Mouse (Mus musculus) skeletal muscle tissue, adult 2 months (tissue): ENCODE results near the gene Tnnt3.

Source experiments
- DNase-seq: peaks from one replicate; pipeline ENCODE4 v3.0.0-alpha.2; 2012; ENCODE audit warnings: low read depth, low spot score

Tnnt3 gene

GRCm38 (mm10) chr7:142506501-142506900 lies 7.9 kb downstream of the Tnnt3 start:
- DNase-seq, result no peak

- no peak for DNase-seq
These were observed 8.8 kb downstream of the Tnnt3 start for GRCm38 (mm10) chr7:142507453-142507852.

- DNase-seq, result no peak
These were observed 10.9 kb downstream of the Tnnt3 start for GRCm38 (mm10) chr7:142509518-142509917.

- no peak for DNase-seq
These were observed 11.6 kb downstream of the Tnnt3 start for GRCm38 (mm10) chr7:142510021-142510777.

- no peak for DNase-seq
These were observed 15.4 kb downstream of the Tnnt3 start for GRCm38 (mm10) chr7:142514048-142514447.

- peak; percentile 77 for DNase-seq
These were observed 17.8 kb downstream of the Tnnt3 start for GRCm38 (mm10) chr7:142516221-142516978.

GRCm38 (mm10) chr7:142517531-142517930 lies 18.9 kb downstream of the Tnnt3 start:
- peak; percentile 76 for DNase-seq

- DNase-seq, result no peak
These were observed 21.7 kb downstream of the Tnnt3 start for GRCm38 (mm10) chr7:142520331-142520730.

GRCm38 (mm10) chr7:142522352-142522751 lies 23.7 kb downstream of the Tnnt3 start:
- no peak for DNase-seq

- no peak for DNase-seq
These were observed 24.8 kb downstream of the Tnnt3 start for GRCm38 (mm10) chr7:142523200-142523990.

GRCm38 (mm10) chr7:142525342-142526178 lies 26.9 kb downstream of the Tnnt3 start:
- no peak for DNase-seq

- DNase-seq, result no peak
These were observed 30.7 kb downstream of the Tnnt3 start for GRCm38 (mm10) chr7:142529350-142529749.

- DNase-seq, result peak; percentile 36
These were observed 33.4 kb downstream of the Tnnt3 start for GRCm38 (mm10) chr7:142531973-142532521.

- DNase-seq, result no peak
These were observed 34.0 kb downstream of the Tnnt3 start, which contains the start of gene Mrpl23 for GRCm38 (mm10) chr7:142532671-142533058. Mrpl23 (plus strand) TSS chr7:142532686.

- DNase-seq, result peak; percentile 83
These were observed 34.6 kb downstream of the Tnnt3 start for GRCm38 (mm10) chr7:142533059-142533855.

GRCm38 (mm10) chr7:142535116-142535515 lies 36.5 kb downstream of the Tnnt3 start:
- no peak for DNase-seq

GRCm38 (mm10) chr7:142535832-142536231 lies 37.2 kb downstream of the Tnnt3 start:
- no peak for DNase-seq

- no peak for DNase-seq
These were observed 38.5 kb downstream of the Tnnt3 start for GRCm38 (mm10) chr7:142537181-142537580.

- DNase-seq, result no peak
These were observed 39.2 kb downstream of the Tnnt3 start for GRCm38 (mm10) chr7:142537879-142538278.

GRCm38 (mm10) chr7:142538291-142538690 lies 39.7 kb downstream of the Tnnt3 start:
- DNase-seq, result no peak
